Mouse (Mus musculus) CH12.LX (cell line): ENCODE measurements around the gene Rsrp1. TPM values are rescaled to one million over a fixed set of nuclear protein-coding genes. Genes with fewer than 3 reads are reported as not detected.

Source experiments
- DNase-seq: peaks from one replicate; pipeline ENCODE4 v3.0.0-alpha.2; 2013; ENCODE audit errors: extremely low read depth
- H3K27ac ChIP-seq: 2 replicates; pipeline ENCODE4 v1.5.1; 2012; ENCODE audit warnings: low read depth, mild to moderate bottlenecking, control low read depth, moderate library complexity; ENCODE audit not compliant: insufficient read depth
- H3K27me3 ChIP-seq: replicated peaks from 2 replicates; pipeline ENCODE3; 2012; ENCODE audit warnings: inconsistent platforms
- H3K36me3 ChIP-seq, 2 experiments: replicated peaks in 1 of 2; 2 replicates each; pipeline versions ENCODE3 to v1.6.1; 2012; ENCODE audit warnings: inconsistent platforms in 1 of 2, low read length in 1 of 2, mild to moderate bottlenecking in 1 of 2, mixed read lengths in 1 of 2, moderate library complexity in 1 of 2; ENCODE audit not compliant: control insufficient read depth in 1 of 2, insufficient read depth in 1 of 2
- H3K4me1 ChIP-seq, 2 experiments: 2 replicates each; pipeline ENCODE4 v1.6.1; 2012; ENCODE audit warnings: inconsistent platforms in 1 of 2, moderate library complexity in 1 of 2; ENCODE audit not compliant: insufficient read depth in 2 of 2, control insufficient read depth in 1 of 2
- H3K4me2 ChIP-seq: 2 replicates; pipeline ENCODE4 v1.6.1; 2012; ENCODE audit warnings: low read depth, mild to moderate bottlenecking, control low read depth; ENCODE audit not compliant: poor library complexity, insufficient read depth, severe bottlenecking
- H3K4me3 ChIP-seq, 3 experiments: fragments of 150-350 bp in 1 of 3; sonication (generic) in 1 of 3; replicated peaks in 1 of 3; 2 replicates each; pipeline versions ENCODE3 to v1.5.1; 2011 to 2012; ENCODE audit warnings: low read depth in 2 of 3, low read length in 2 of 3, mild to moderate bottlenecking in 2 of 3, moderate library complexity in 2 of 3, control low read depth in 1 of 3, improper control_type of control experiment in 1 of 3, inconsistent platforms in 1 of 3, mixed read lengths in 1 of 3; ENCODE audit not compliant: poor library complexity in 1 of 3
- H3K79me2 ChIP-seq: replicated peaks from 2 replicates; pipeline ENCODE4 v1.6.1; 2012; ENCODE audit warnings: mild to moderate bottlenecking, moderate library complexity; ENCODE audit not compliant: control insufficient read depth, poor library complexity, insufficient read depth, severe bottlenecking; ENCODE audit errors: extremely low read depth
- H3K9ac ChIP-seq: 2 replicates; pipeline ENCODE4 v1.6.1; 2012; ENCODE audit warnings: low read depth, mild to moderate bottlenecking, control low read depth, moderate library complexity; ENCODE audit not compliant: insufficient read depth
- H3K9me3 ChIP-seq: replicated peaks from 2 replicates; pipeline ENCODE3; 2012; ENCODE audit warnings: low read length, inconsistent platforms, mixed read lengths
- BHLHE40 ChIP-seq: IDR thresholded peaks from 2 replicates; pipeline ENCODE4 v1.6.1; 2011; ENCODE audit warnings: mild to moderate bottlenecking, low read depth, low read length, improper control_type of control experiment
- CHD1 ChIP-seq: IDR thresholded peaks from 2 replicates; pipeline ENCODE4 v1.6.1; 2012; ENCODE audit warnings: low read depth, low read length, improper control_type of control experiment, inconsistent platforms
- CTCF ChIP-seq, 2 experiments: IDR thresholded peaks in 1 of 2; conservative IDR thresholded peaks in 1 of 2; 2 replicates each; pipeline ENCODE4 v1.5.1; 2011 to 2012; ENCODE audit warnings: low read depth in 2 of 2, low read length in 2 of 2, improper control_type of control experiment in 1 of 2, inconsistent platforms in 1 of 2, mild to moderate bottlenecking in 1 of 2, moderate library complexity in 1 of 2
- ELF1 ChIP-seq: IDR thresholded peaks from 2 replicates; pipeline ENCODE4 v1.6.1; 2014; ENCODE audit warnings: low read depth, mild to moderate bottlenecking, inconsistent platforms, low read length, improper control_type of control experiment
- ETS1 ChIP-seq: conservative IDR thresholded peaks from 2 replicates; pipeline ENCODE4 v1.6.1; 2012; ENCODE audit warnings: low read depth, mild to moderate bottlenecking, inconsistent platforms, low read length, improper control_type of control experiment, moderate library complexity
- HCFC1 ChIP-seq: IDR thresholded peaks from 2 replicates; pipeline ENCODE4 v1.6.1; 2012; ENCODE audit warnings: low read depth, mild to moderate bottlenecking, inconsistent platforms, low read length, improper control_type of control experiment
- JUN ChIP-seq: IDR thresholded peaks from 2 replicates; pipeline ENCODE4 v1.6.1; 2011; ENCODE audit warnings: low read depth, mild to moderate bottlenecking, low read length, improper control_type of control experiment, moderate library complexity; ENCODE audit not compliant: insufficient read depth
- JUND ChIP-seq: conservative IDR thresholded peaks from 2 replicates; pipeline ENCODE4 v1.6.1; 2011; ENCODE audit warnings: low read depth, low read length, improper control_type of control experiment
- KAT2A ChIP-seq: IDR thresholded peaks from 2 replicates; pipeline ENCODE4 v1.6.1; 2012; ENCODE audit warnings: low read length, improper control_type of control experiment, inconsistent platforms; ENCODE audit not compliant: insufficient replicate concordance
- MAZ ChIP-seq: IDR thresholded peaks from 2 replicates; pipeline ENCODE4 v1.6.1; 2012; ENCODE audit warnings: low read depth, mild to moderate bottlenecking, inconsistent platforms, low read length, improper control_type of control experiment, moderate library complexity
- MEF2A ChIP-seq: IDR thresholded peaks from 2 replicates; pipeline ENCODE4 v1.6.1; 2014; ENCODE audit warnings: low read depth, mild to moderate bottlenecking, inconsistent platforms, low read length, improper control_type of control experiment, borderline replicate concordance
- MXI1 ChIP-seq: IDR thresholded peaks from 2 replicates; pipeline ENCODE4 v1.6.1; 2011; ENCODE audit warnings: mild to moderate bottlenecking, low read depth, low read length, improper control_type of control experiment
- MYC ChIP-seq: IDR thresholded peaks from 2 replicates; pipeline ENCODE4 v1.6.1; 2011; ENCODE audit warnings: low read depth, mild to moderate bottlenecking, improper control_type of control experiment, low read length
- NELFE ChIP-seq: IDR thresholded peaks from 2 replicates; pipeline ENCODE4 v1.6.1; 2011; ENCODE audit warnings: low read depth, low read length, improper control_type of control experiment
- POLR2AphosphoS2 ChIP-seq: IDR thresholded peaks from 2 replicates; pipeline ENCODE4 v1.6.1; 2011; ENCODE audit warnings: low read depth, low read length, improper control_type of control experiment
- RCOR1 ChIP-seq: conservative IDR thresholded peaks from 2 replicates; pipeline ENCODE4 v1.6.1; 2012; ENCODE audit warnings: low read depth, mild to moderate bottlenecking, inconsistent platforms, low read length, improper control_type of control experiment
- SIN3A ChIP-seq: IDR thresholded peaks from 2 replicates; pipeline ENCODE4 v1.6.1; 2012; ENCODE audit warnings: low read length, improper control_type of control experiment, inconsistent platforms
- TBP ChIP-seq: conservative IDR thresholded peaks from 2 replicates; pipeline ENCODE4 v1.6.1; 2011; ENCODE audit warnings: low read depth, low read length, improper control_type of control experiment
- TCF12 ChIP-seq: IDR thresholded peaks from 2 replicates; pipeline ENCODE4 v1.6.1; 2014; ENCODE audit warnings: low read depth, mild to moderate bottlenecking, inconsistent platforms, low read length, improper control_type of control experiment
- UBTF ChIP-seq: IDR thresholded peaks from 2 replicates; pipeline ENCODE4 v1.6.1; 2012; ENCODE audit warnings: low read depth, mild to moderate bottlenecking, inconsistent platforms, low read length, improper control_type of control experiment, moderate library complexity
- ZMIZ1 ChIP-seq: IDR thresholded peaks from 2 replicates; pipeline ENCODE4 v1.6.1; 2012; ENCODE audit warnings: low read depth, mild to moderate bottlenecking, inconsistent platforms, low read length, improper control_type of control experiment
- dilution Hi-C: fragments of 300-500 bp; cut with MboI; formaldehyde crosslinking; loops from 2 replicates; pipeline ENCODE4 v1.14.3; 2020; ENCODE audit warnings: low sequenced_read_pairs; ENCODE audit not compliant: extremely low pct_unique_long_range_greater_than_20kb, extremely low pct_ligation_motif_present
- in situ Hi-C: fragments of 300-500 bp; cut with MboI; formaldehyde crosslinking; loops from 3 replicates; pipeline ENCODE4 v1.14.3; 2019; ENCODE audit warnings: low sequenced_read_pairs, low pct_ligation_motif_present, low pct_unique_long_range_greater_than_20kb, mixed read lengths
- polyA plus RNA-seq: library from polyadenylated mRNA; unstranded; fragments of >175 nt; gene quantifications from 2 replicates; pipeline ENCODE4 v1.2.1, GENCODE M21; 2012; ENCODE audit warnings: low read depth; ENCODE audit not compliant: insufficient read length
- total RNA-seq, 2 experiments: library from RNA; depleted of rRNA; stranded (reverse); fragments of 300-350 nt in 1 of 2; fragments of >200 nt in 1 of 2; gene quantifications; 2 replicates each; pipeline ENCODE4 v1.2.3; 2012 to 2014

Rsrp1 gene
- total and polyA plus RNA-seq, 3 experiments = 51.2 to 69.4 (median 61.3) TPM

DNA sequence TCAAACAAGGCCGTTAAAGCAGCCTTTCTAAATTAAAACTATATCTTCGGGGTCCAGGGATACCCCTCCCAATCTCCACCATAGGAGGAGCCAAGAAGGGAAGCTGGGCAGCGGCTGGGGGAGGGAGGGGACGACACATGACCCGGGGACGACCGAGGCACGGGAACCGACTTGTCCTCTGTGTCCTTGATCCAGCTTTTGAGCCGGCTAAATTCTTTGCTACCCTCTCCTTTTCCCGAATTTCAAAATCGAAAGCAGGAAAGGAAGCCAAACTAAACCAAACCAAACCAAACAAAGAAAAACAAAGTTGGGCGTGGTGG lies 507 bp upstream of the Rsrp1 start (continued):
- TF ChIP-seq POLR2AphosphoS2 (no peak), CHD1 (peak; percentile 51; the same call in 1 of the 2 replicates), ELF1 (no peak), MYC (no peak), NELFE (no peak), ZMIZ1 (no peak), MXI1 (peak; percentile 47), JUN (no peak)

DNA sequence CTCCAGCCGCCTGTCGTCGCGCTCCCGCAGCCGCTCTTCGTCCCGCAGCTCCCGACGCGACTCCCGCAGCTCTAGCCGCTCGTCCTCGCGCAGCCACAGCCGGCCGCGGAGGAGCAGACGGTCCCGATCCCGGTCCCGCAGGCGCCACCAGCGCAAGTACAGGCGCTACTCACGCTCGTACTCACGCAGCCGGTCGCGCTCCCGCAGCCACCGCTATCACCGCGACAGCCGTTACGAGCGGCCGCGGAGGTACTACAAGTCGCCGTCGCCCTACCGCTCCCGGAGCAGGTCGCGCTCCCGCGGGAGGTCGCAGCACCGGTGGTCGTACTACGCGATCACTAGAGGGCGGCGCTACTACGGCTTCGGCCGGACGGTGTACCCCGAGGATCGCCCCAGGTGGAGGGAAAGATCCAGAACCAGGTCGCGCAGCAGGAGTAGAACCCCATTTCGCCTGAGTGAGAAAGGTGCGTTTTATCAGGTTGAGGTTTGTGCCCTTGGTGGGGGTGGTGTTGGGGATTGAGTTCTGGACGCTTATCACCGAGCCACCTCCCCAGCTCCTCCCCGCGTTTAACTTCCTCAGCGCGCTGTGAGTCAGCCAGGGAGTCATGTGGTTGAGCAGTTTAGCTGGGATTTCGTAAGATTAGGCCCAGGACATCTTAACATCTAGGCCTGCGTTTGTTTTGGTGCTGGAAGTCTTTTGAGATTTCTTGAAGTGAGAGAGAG lies 788 bp downstream of the Rsrp1 start:
- in situ Hi-C loops = no loop called here
- Histone ChIP-seq H3K4me1 (peaks cover 5 to 53% of the 10 kb centered on the region in 2 experiments; a peak in 3 of 4 replicates), H3K36me3 (peaks cover 37 to 51% of the 10 kb centered on the region in 2 experiments), H3K9ac (peak overlapping the region; percentile 95), H3K4me3 (peak overlapping the region; percentile 80 to 100 (median 96)), H3K79me2 (peaks cover 29% of the 10 kb centered on the region), H3K27me3 (no peaks in the 10 kb centered on the region), H3K4me2 (peak overlapping the region; percentile 80), H3K27ac (peak overlapping the region; percentile 61), H3K9me3 (no peaks in the 10 kb centered on the region)
- DNase-seq = no peak
- dilution Hi-C loops = no loop called here
- no peak for TF ChIP-seq MAZ
- TF ChIP-seq SIN3A = peak; percentile 42
- peak; percentile 40; the same call in 1 of the 2 replicates for TF ChIP-seq CHD1

DNA sequence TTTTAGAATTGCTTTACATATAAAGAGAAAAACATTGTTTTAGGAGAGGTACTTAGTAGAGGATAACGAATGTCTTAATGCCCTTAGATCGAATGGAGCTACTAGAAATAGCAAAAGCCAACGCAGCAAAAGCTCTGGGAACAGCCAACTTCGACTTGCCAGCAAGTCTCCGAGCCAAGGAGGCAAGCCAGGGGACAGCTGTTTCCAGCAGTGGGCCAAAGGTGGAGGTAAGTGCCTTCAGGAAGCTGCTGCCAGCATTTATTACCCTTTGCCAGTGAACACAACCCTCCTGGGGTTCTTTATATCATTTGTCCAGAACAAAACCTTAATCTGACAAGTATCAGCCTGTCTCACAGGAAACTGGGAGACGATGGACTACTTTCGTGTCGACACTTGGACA lies 1.8 kb downstream of the Rsrp1 start:
- TF ChIP-seq MAZ (no peak), ZMIZ1 (no peak), UBTF (no peak), RCOR1 (no peak), HCFC1 (no peak), TBP (no peak), KAT2A (no peak), CTCF (conservative IDR thresholded peaks at IDR 0.05 in 1 of 2, IDR thresholded peaks at IDR 0.05 in 1 of 2; ENCODE audit: low read depth in 2 of 2, low read length in 2 of 2) (no peak), MEF2A (no peak), POLR2AphosphoS2 (no peak; the same call in 1 of the 2 replicates), CHD1 (no peak), JUND (no peak), BHLHE40 (no peak), TCF12 (no peak), ETS1 (no peak), MYC (no peak)
- Histone ChIP-seq H3K27ac (no peak overlapping the region), H3K27me3 (no peaks in the 10 kb centered on the region), H3K36me3 (peaks cover 37 to 56% of the 10 kb centered on the region in 2 experiments), H3K79me2 (peaks cover 29% of the 10 kb centered on the region), H3K4me2 (peak overlapping the region; percentile 89), H3K4me3 (peak overlapping the region; percentile 62 to 96 (median 80)), H3K9me3 (no peaks in the 10 kb centered on the region), H3K9ac (peak overlapping the region; percentile 95), H3K4me1 (peaks cover 2 to 48% of the 10 kb centered on the region in 2 experiments; a peak in 3 of 4 replicates)
- in situ Hi-C loops (no loop called here), dilution Hi-C loops (no loop called here)
- DNase-seq = no peak
